Mouse (Mus musculus) forebrain, embryonic 16.5 days (tissue): ENCODE data around the gene Trabd2b. TPM values are rescaled to one million over a fixed set of nuclear protein-coding genes. Genes with fewer than 3 reads are reported as not detected.
A peak's percentile ranks its signal among the peaks of the same experiment; 100 is the strongest.

Experiments used
- ATAC-seq: fragments of 200-750 bp; cut with Nextera tagmentation; 2 replicates; pipeline ENCODE4 v1.8.0; 2017; ENCODE audit warnings: mild to moderate bottlenecking, moderate library complexity
- H3K27ac ChIP-seq: fragments of 300-500 bp; sonication (generic); 2 replicates; pipeline ENCODE4 v1.5.1; 2014; ENCODE audit warnings: low read length, control low read depth
- H3K27me3 ChIP-seq: fragments of 300-500 bp; sonication (generic); replicated peaks from 2 replicates; pipeline ENCODE4 v1.6.1; 2014; ENCODE audit warnings: low read length; ENCODE audit not compliant: control insufficient read depth, insufficient read depth
- H3K36me3 ChIP-seq: fragments of 300-500 bp; sonication (generic); 2 replicates; pipeline ENCODE4 v1.6.1; 2014; ENCODE audit not compliant: control insufficient read depth, insufficient read depth
- H3K4me1 ChIP-seq: fragments of 300-500 bp; sonication (generic); replicated peaks from 2 replicates; pipeline ENCODE4 v1.6.1; 2014; ENCODE audit warnings: low read length; ENCODE audit not compliant: control insufficient read depth, insufficient read depth
- H3K4me2 ChIP-seq: fragments of 300-500 bp; sonication (generic); 2 replicates; pipeline ENCODE4 v1.6.1; 2014; ENCODE audit warnings: mild to moderate bottlenecking, low read length, control low read depth
- H3K4me3 ChIP-seq: fragments of 300-500 bp; sonication (generic); replicated peaks from 2 replicates; pipeline ENCODE4 v1.5.1; 2014; ENCODE audit warnings: mild to moderate bottlenecking, low read length, control low read depth
- H3K9ac ChIP-seq: fragments of 300-500 bp; sonication (generic); replicated peaks from 2 replicates; pipeline ENCODE4 v1.6.1; 2014; ENCODE audit warnings: low read depth, low read length, control low read depth
- H3K9me3 ChIP-seq: fragments of 300-500 bp; sonication (generic); 2 replicates; pipeline ENCODE4 v1.6.1; 2016; ENCODE audit warnings: low read length; ENCODE audit not compliant: control insufficient read depth
- WGBS: fragments of 180-500 bp; shearing (Covaris S2); extraction: QIAGEN DNeasy Blood & Tissue Kit; methylation state at CpG from one replicate; pipeline ENCODE4 v1.1.7; 2014; 5-methylcytosine and 5-hydroxymethylcytosine counted together
- polyA plus RNA-seq: library from polyadenylated mRNA; unstranded; fragments of >200 nt; fragmentation: Nextera tagmentation; extraction: Ambion mirVana; gene quantifications from 2 replicates; pipeline ENCODE4 v1.2.1, GENCODE M21; 2015

Trabd2b gene
- polyA plus RNA-seq, 1 experiment from 2014 or later, result 0.29 TPM

GRCm38 (mm10) chr4:114611166-114611929 is 204.8 kb downstream of the Trabd2b start:
- WGBS, result 79% methylated on average over 8 of the region's 8 CpGs
- H3K4me2 ChIP-seq, result no peak overlapping the region
- H3K4me3 ChIP-seq, result no peak overlapping the region
- no peak overlapping the region for H3K9ac ChIP-seq
- no peaks in the 10 kb centered on the region for H3K36me3 ChIP-seq
- no peak for ATAC-seq
- H3K9me3 ChIP-seq, result no peaks in the 10 kb centered on the region
- H3K4me1 ChIP-seq, result no peaks in the 10 kb centered on the region
- H3K27me3 ChIP-seq, result no peaks in the 10 kb centered on the region
- no peak overlapping the region for H3K27ac ChIP-seq

GRCm38 (mm10) chr4:114612032-114612431 is 205.5 kb downstream of the Trabd2b start:
- 67% methylated on average over 5 of the region's 5 CpGs for WGBS
- Histone ChIP-seq H3K27ac (no peak overlapping the region), H3K9ac (no peak overlapping the region), H3K4me2 (no peak overlapping the region), H3K4me3 (no peak overlapping the region), H3K27me3 (no peaks in the 10 kb centered on the region), H3K9me3 (no peaks in the 10 kb centered on the region), H3K4me1 (no peaks in the 10 kb centered on the region), H3K36me3 (no peaks in the 10 kb centered on the region)
- 0 out of 2 replicates have a peak, but pooled peaks have one; percentile 31 for ATAC-seq

GRCm38 (mm10) chr4:114612827-114613226 is 206.3 kb downstream of the Trabd2b start:
- no peaks in the 10 kb centered on the region for H3K36me3 ChIP-seq
- no peaks in the 10 kb centered on the region for H3K9me3 ChIP-seq
- no peak for ATAC-seq
- H3K4me2 ChIP-seq, result no peak overlapping the region
- H3K4me1 ChIP-seq, result no peaks in the 10 kb centered on the region
- H3K27me3 ChIP-seq, result no peaks in the 10 kb centered on the region
- no peak overlapping the region for H3K9ac ChIP-seq
- WGBS, result 90% methylated on average over 4 of the region's 4 CpGs
- no peak overlapping the region for H3K4me3 ChIP-seq
- H3K27ac ChIP-seq, result no peak overlapping the region

GRCm38 (mm10) chr4:114614086-114614485 is 207.6 kb downstream of the Trabd2b start:
- no peak overlapping the region for H3K9ac ChIP-seq
- no peak for ATAC-seq
- H3K36me3 ChIP-seq, result no peaks in the 10 kb centered on the region
- no peaks in the 10 kb centered on the region for H3K9me3 ChIP-seq
- WGBS, result 76% methylated on average over 1 of the region's 1 CpGs
- H3K27me3 ChIP-seq, result no peaks in the 10 kb centered on the region
- no peak overlapping the region for H3K27ac ChIP-seq
- no peaks in the 10 kb centered on the region for H3K4me1 ChIP-seq
- no peak overlapping the region for H3K4me3 ChIP-seq
- no peak overlapping the region for H3K4me2 ChIP-seq

GRCm38 (mm10) chr4:114615765-114616164 is 209.2 kb downstream of the Trabd2b start:
- no peak overlapping the region for H3K4me3 ChIP-seq
- no peak overlapping the region for H3K27ac ChIP-seq
- H3K9me3 ChIP-seq, result no peaks in the 10 kb centered on the region
- H3K36me3 ChIP-seq, result no peaks in the 10 kb centered on the region
- H3K9ac ChIP-seq, result no peak overlapping the region
- no peak for ATAC-seq
- H3K27me3 ChIP-seq, result no peaks in the 10 kb centered on the region
- H3K4me1 ChIP-seq, result no peaks in the 10 kb centered on the region
- 95% methylated on average over 4 of the region's 4 CpGs for WGBS
- no peak overlapping the region for H3K4me2 ChIP-seq

- H3K36me3 ChIP-seq, result no peaks in the 10 kb centered on the region
- no peaks in the 10 kb centered on the region for H3K9me3 ChIP-seq
- no peak overlapping the region for H3K27ac ChIP-seq
- no peaks in the 10 kb centered on the region for H3K4me1 ChIP-seq
- no peak overlapping the region for H3K4me3 ChIP-seq
- H3K4me2 ChIP-seq, result no peak overlapping the region
- H3K27me3 ChIP-seq, result no peaks in the 10 kb centered on the region
- no peak for ATAC-seq
- WGBS, result 67% methylated on average over 5 of the region's 5 CpGs
- no peak overlapping the region for H3K9ac ChIP-seq
Measured at GRCm38 (mm10) chr4:114622929-114623328, 216.4 kb downstream of the Trabd2b start.

- Histone ChIP-seq H3K9me3 (no peaks in the 10 kb centered on the region), H3K27ac (no peak overlapping the region), H3K4me2 (no peak overlapping the region), H3K4me1 (no peaks in the 10 kb centered on the region), H3K27me3 (no peaks in the 10 kb centered on the region), H3K4me3 (no peak overlapping the region), H3K9ac (no peak overlapping the region), H3K36me3 (no peaks in the 10 kb centered on the region)
- WGBS, result 61% methylated on average over 3 of the region's 3 CpGs
- ATAC-seq, result no peak
Measured at GRCm38 (mm10) chr4:114624114-114624910, 217.8 kb downstream of the Trabd2b start.

- WGBS, result 5% methylated on average over 4 of the region's 4 CpGs
- no peak overlapping the region for H3K27ac ChIP-seq
- no peak overlapping the region for H3K9ac ChIP-seq
- H3K27me3 ChIP-seq, result no peaks in the 10 kb centered on the region
- no peaks in the 10 kb centered on the region for H3K36me3 ChIP-seq
- H3K4me1 ChIP-seq, result no peaks in the 10 kb centered on the region
- no peaks in the 10 kb centered on the region for H3K9me3 ChIP-seq
- no peak; the same call in 1 of the 2 replicates for ATAC-seq
- H3K4me2 ChIP-seq, result no peak overlapping the region
- no peak overlapping the region for H3K4me3 ChIP-seq
Measured at GRCm38 (mm10) chr4:114625357-114625756, 218.8 kb downstream of the Trabd2b start.

GRCm38 (mm10) chr4:114625920-114626319 is 219.4 kb downstream of the Trabd2b start:
- no peaks in the 10 kb centered on the region for H3K36me3 ChIP-seq
- no peak for ATAC-seq
- no peak overlapping the region for H3K4me3 ChIP-seq
- H3K9ac ChIP-seq, result no peak overlapping the region
- no peaks in the 10 kb centered on the region for H3K4me1 ChIP-seq
- H3K27me3 ChIP-seq, result no peaks in the 10 kb centered on the region
- no peak overlapping the region for H3K27ac ChIP-seq
- 89% methylated on average over 3 of the region's 3 CpGs for WGBS
- H3K4me2 ChIP-seq, result no peak overlapping the region
- no peaks in the 10 kb centered on the region for H3K9me3 ChIP-seq
